Mouse (Mus musculus) midbrain, postnatal 0 days (tissue): ENCODE results near the gene Smtnl2. TPM values are rescaled to one million over a fixed set of nuclear protein-coding genes. Genes with fewer than 3 reads are reported as not detected.

Experiments
- ATAC-seq: fragments of 200-750 bp; cut with Nextera tagmentation; 2 replicates; pipeline ENCODE4 v1.8.0; 2017; ENCODE audit warnings: moderate number of reproducible peaks, mild to moderate bottlenecking, moderate TSS enrichment, moderate library complexity; ENCODE audit not compliant: low FRiP score
- DNase-seq: peaks from one replicate; pipeline ENCODE4 v3.0.0-alpha.2; 2015; ENCODE audit warnings: low spot score
- H3K27ac ChIP-seq: fragments of 300-500 bp; sonication (generic); 2 replicates; pipeline ENCODE4 v1.5.1; 2014; ENCODE audit warnings: low read depth, mild to moderate bottlenecking, low read length, mixed read lengths
- H3K27me3 ChIP-seq: fragments of 300-500 bp; sonication (generic); 2 replicates; pipeline ENCODE4 v1.6.1; 2014; ENCODE audit warnings: low read length, control low read depth, mixed read lengths; ENCODE audit not compliant: insufficient read depth
- H3K36me3 ChIP-seq: fragments of 300-500 bp; sonication (generic); 2 replicates; pipeline ENCODE4 v1.6.1; 2014; ENCODE audit warnings: low read length, control low read depth, mixed read lengths; ENCODE audit not compliant: insufficient read depth
- H3K4me1 ChIP-seq: fragments of 300-500 bp; sonication (generic); 2 replicates; pipeline ENCODE4 v1.6.1; 2014; ENCODE audit warnings: mild to moderate bottlenecking, control low read depth, antibody characterized with exemption, low read length, mixed read lengths; ENCODE audit not compliant: insufficient read depth
- H3K4me2 ChIP-seq: fragments of 300-500 bp; sonication (generic); 2 replicates; pipeline ENCODE4 v1.6.1; 2014; ENCODE audit warnings: low read depth, mild to moderate bottlenecking, low read length, mixed read lengths; ENCODE audit not compliant: poor library complexity, severe bottlenecking
- H3K4me3 ChIP-seq: fragments of 300-500 bp; sonication (generic); 2 replicates; pipeline ENCODE4 v1.5.1; 2014; ENCODE audit warnings: low read depth, mild to moderate bottlenecking, low read length, moderate library complexity
- H3K9ac ChIP-seq: fragments of 300-500 bp; sonication (generic); replicated peaks from 2 replicates; pipeline ENCODE4 v1.6.1; 2014; ENCODE audit warnings: mild to moderate bottlenecking, low read length, moderate library complexity, mixed read lengths; ENCODE audit not compliant: poor library complexity, severe bottlenecking
- H3K9me3 ChIP-seq: fragments of 300-500 bp; sonication (generic); 2 replicates; pipeline ENCODE4 v1.6.1; 2016; ENCODE audit warnings: low read length, control low read depth
- CTCF ChIP-seq: IDR thresholded peaks from 2 replicates; pipeline ENCODE4 v1.5.1; 2016; ENCODE audit warnings: antibody characterized with exemption, mild to moderate bottlenecking
- WGBS: fragments of 180-500 bp; shearing (Covaris S2); extraction: QIAGEN DNeasy Blood & Tissue Kit; methylation state at CpG from one replicate; pipeline ENCODE4 v1.1.7; 2014; 5-methylcytosine and 5-hydroxymethylcytosine counted together
- polyA plus RNA-seq: library from polyadenylated mRNA; unstranded; fragments of >200 nt; fragmentation: Nextera tagmentation; extraction: Ambion mirVana; gene quantifications from 2 replicates; pipeline ENCODE4 v1.2.1, GENCODE M21; 2015
- total RNA-seq: library from RNA; depleted of rRNA; stranded (reverse); fragments of >200 nt; gene quantifications from 2 replicates; pipeline ENCODE4 v1.2.3, GENCODE M21; 2014

Gene Smtnl2
- total and polyA plus RNA-seq, 2 experiments from 2014 or later = 13.3 to 18.6 TPM

- no peaks in the 10 kb centered on the region for H3K4me1 ChIP-seq
- H3K9me3 ChIP-seq = 0 out of 2 replicates have a peak, but pooled peaks cover 3% of the 10 kb centered on the region
- peak; percentile 77 for DNase-seq
- peak; percentile 95 for TF ChIP-seq CTCF
- H3K4me3 ChIP-seq = no peak overlapping the region
- no peaks in the 10 kb centered on the region for H3K27me3 ChIP-seq
- peak; percentile 60; the same call in 1 of the 2 replicates for ATAC-seq
- WGBS = 42% methylated on average over 7 of the region's 7 CpGs
- H3K36me3 ChIP-seq = no peaks in the 10 kb centered on the region
- no peak overlapping the region for H3K27ac ChIP-seq
- no peak overlapping the region for H3K9ac ChIP-seq
- no peak overlapping the region for H3K4me2 ChIP-seq
Observed at GRCm38 (mm10) chr11:72429288-72429690, 17.8 kb upstream of the Smtnl2 start.

- Histone ChIP-seq H3K36me3 (no peaks in the 10 kb centered on the region), H3K4me1 (no peaks in the 10 kb centered on the region), H3K4me2 (no peak overlapping the region), H3K4me3 (no peak overlapping the region), H3K27me3 (no peaks in the 10 kb centered on the region), H3K27ac (no peak overlapping the region), H3K9ac (no peak overlapping the region), H3K9me3 (0 out of 2 replicates have a peak, but pooled peaks cover 3% of the 10 kb centered on the region)
- ATAC-seq (no peak), DNase-seq (peak; percentile 80)
- peak; percentile 65 for TF ChIP-seq CTCF
- WGBS = 0% methylated on average over 4 of the region's 5 CpGs
Observed at GRCm38 (mm10) chr11:72428694-72429093, 17.2 kb upstream of the Smtnl2 start.

GRCm38 (mm10) chr11:72426884-72427283 is 15.4 kb upstream of the Smtnl2 start:
- Histone ChIP-seq H3K9me3 (0 out of 2 replicates have a peak, but pooled peaks cover 3% of the 10 kb centered on the region), H3K4me3 (no peak overlapping the region), H3K4me1 (no peaks in the 10 kb centered on the region)

DNA sequence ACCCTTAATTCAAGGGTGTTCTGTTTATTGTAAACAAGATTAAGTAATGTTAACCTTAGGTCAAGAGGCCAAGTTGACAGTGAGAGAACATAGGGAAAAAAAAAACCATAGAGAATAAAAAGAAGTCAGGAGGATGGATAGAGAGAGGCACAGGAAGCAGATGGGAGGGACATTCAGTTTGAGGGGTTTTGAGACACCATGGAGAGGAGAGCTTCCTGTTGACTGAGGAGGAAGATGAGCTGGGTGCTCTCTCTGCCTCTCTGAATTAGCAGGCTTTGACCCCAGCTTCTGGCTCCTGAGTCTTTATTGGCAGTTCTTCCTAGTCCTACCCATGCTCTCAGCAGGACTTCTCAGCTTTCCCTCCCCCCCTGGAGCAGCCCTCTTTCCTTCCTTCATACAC is 13.7 kb upstream of the Smtnl2 start:
- Histone ChIP-seq H3K4me3 (no peak overlapping the region), H3K4me2 (no peak overlapping the region), H3K9me3 (0 out of 2 replicates have a peak, but pooled peaks cover 3% of the 10 kb centered on the region), H3K4me1 (no peaks in the 10 kb centered on the region), H3K27me3 (no peaks in the 10 kb centered on the region), H3K36me3 (no peaks in the 10 kb centered on the region), H3K9ac (no peak overlapping the region), H3K27ac (no peak overlapping the region)
- ATAC-seq (no peak), DNase-seq (no peak)
- no peak for TF ChIP-seq CTCF

More at GRCm38 (mm10) chr11:72426884-72427283, 15.4 kb upstream of the Smtnl2 start:
- DNase-seq = no peak
- H3K27me3 ChIP-seq = no peaks in the 10 kb centered on the region
- peak; percentile 58 for TF ChIP-seq CTCF
- no peak overlapping the region for H3K27ac ChIP-seq
- H3K4me2 ChIP-seq = no peak overlapping the region
- H3K36me3 ChIP-seq = no peaks in the 10 kb centered on the region
- ATAC-seq = no peak
- no peak overlapping the region for H3K9ac ChIP-seq

GRCm38 (mm10) chr11:72423686-72424085 is 12.2 kb upstream of the Smtnl2 start:
- ATAC-seq (no peak), DNase-seq (no peak)
- no peak for TF ChIP-seq CTCF
- Histone ChIP-seq H3K9me3 (0 out of 2 replicates have a peak, but pooled peaks cover 3% of the 10 kb centered on the region), H3K4me2 (no peak overlapping the region), H3K4me3 (no peak overlapping the region), H3K27me3 (no peaks in the 10 kb centered on the region), H3K4me1 (no peaks in the 10 kb centered on the region), H3K9ac (no peak overlapping the region), H3K27ac (no peak overlapping the region), H3K36me3 (no peaks in the 10 kb centered on the region)
- 82% methylated on average over 4 of the region's 4 CpGs for WGBS

- WGBS = 94% methylated on average over 11 of the region's 11 CpGs
- no peak for ATAC-seq
Observed at GRCm38 (mm10) chr11:72421518-72422278, 10.2 kb upstream of the Smtnl2 start.

More at GRCm38 (mm10) chr11:72421518-72422278, 10.2 kb upstream of the Smtnl2 start:
- H3K36me3 ChIP-seq = no peaks in the 10 kb centered on the region
- H3K27ac ChIP-seq = no peak overlapping the region
- H3K9me3 ChIP-seq = no peaks in the 10 kb centered on the region
- no peak overlapping the region for H3K4me3 ChIP-seq
- no peak overlapping the region for H3K4me2 ChIP-seq
- no peaks in the 10 kb centered on the region for H3K4me1 ChIP-seq
- no peaks in the 10 kb centered on the region for H3K27me3 ChIP-seq
- H3K9ac ChIP-seq = no peak overlapping the region
- DNase-seq = no peak
- no peak for TF ChIP-seq CTCF
